Mouse (Mus musculus) midbrain, embryonic 13.5 days (tissue): Measurements from ENCODE around the gene Egfl7. TPM values are rescaled to one million over a fixed set of nuclear protein-coding genes. Genes with fewer than 3 reads are reported as not detected.

Experiments used
- ATAC-seq: fragments of 200-750 bp; cut with Nextera tagmentation; 2 replicates; pipeline ENCODE4 v1.8.0; 2017; ENCODE audit warnings: mild to moderate bottlenecking, moderate TSS enrichment, moderate library complexity
- H3K27ac ChIP-seq: fragments of 300-500 bp; sonication (generic); 2 replicates; pipeline ENCODE4 v1.5.1; 2015; ENCODE audit warnings: inconsistent platforms, mild to moderate bottlenecking, moderate library complexity
- H3K27me3 ChIP-seq: fragments of 300-500 bp; sonication (generic); 2 replicates; pipeline ENCODE4 v1.6.1; 2015; ENCODE audit warnings: mild to moderate bottlenecking, inconsistent platforms
- H3K36me3 ChIP-seq: fragments of 300-500 bp; sonication (generic); 2 replicates; pipeline ENCODE4 v1.6.1; 2015; ENCODE audit warnings: mild to moderate bottlenecking, inconsistent platforms
- H3K4me1 ChIP-seq: fragments of 300-500 bp; sonication (generic); replicated peaks from 2 replicates; pipeline ENCODE4 v1.6.1; 2015; ENCODE audit warnings: inconsistent platforms
- H3K4me2 ChIP-seq: fragments of 300-500 bp; sonication (generic); replicated peaks from 2 replicates; pipeline ENCODE4 v1.6.1; 2015; ENCODE audit warnings: moderate library complexity, mild to moderate bottlenecking, inconsistent platforms
- H3K4me3 ChIP-seq: fragments of 300-500 bp; sonication (generic); replicated peaks from 2 replicates; pipeline ENCODE4 v1.5.1; 2015; ENCODE audit warnings: mild to moderate bottlenecking, inconsistent platforms
- H3K9ac ChIP-seq: fragments of 300-500 bp; sonication (generic); replicated peaks from 2 replicates; pipeline ENCODE4 v1.6.1; 2015; ENCODE audit warnings: mild to moderate bottlenecking, inconsistent platforms
- H3K9me3 ChIP-seq: fragments of 300-500 bp; sonication (generic); 2 replicates; pipeline ENCODE4 v1.6.1; 2016; ENCODE audit warnings: mild to moderate bottlenecking, inconsistent platforms
- WGBS: fragments of 180-500 bp; shearing (Covaris S2); methylation state at CpG from one replicate; pipeline ENCODE4 v1.1.7; 2015; 5-methylcytosine and 5-hydroxymethylcytosine counted together
- polyA plus RNA-seq: library from polyadenylated mRNA; unstranded; fragments of >200 nt; fragmentation: Nextera tagmentation; extraction: Ambion mirVana; gene quantifications from 2 replicates; pipeline ENCODE4 v1.2.1, GENCODE M21; 2015

Egfl7 gene
- 44.9 and 55.9 TPM in 2 replicates for polyA plus RNA-seq

- no peak within 1 kb of the TSS for H3K4me3 ChIP-seq
- no peaks in the 10 kb centered on the region for H3K36me3 ChIP-seq
- H3K9me3 ChIP-seq = no peaks in the 10 kb centered on the region
- no peak within 1 kb of the TSS for H3K9ac ChIP-seq
- H3K4me2 ChIP-seq = no peak within 1 kb of the TSS
- WGBS = 95% methylated on average over 1 of the region's 1 CpGs
- no peak within 1 kb of the TSS for H3K27ac ChIP-seq
- H3K27me3 ChIP-seq = no peaks in the 10 kb centered on the region
- H3K4me1 ChIP-seq = 0 out of 2 replicates have a peak, but pooled peaks cover 6% of the 10 kb centered on the region
- no peak for ATAC-seq
Observed at GRCm38 (mm10) chr2:26579714-26580113, at the start of gene Egfl7. Gene Egfl7 (plus strand): TSS chr2:26580014.

- H3K9ac ChIP-seq = no peak overlapping the region
- peak overlapping the region; percentile 79 for H3K27ac ChIP-seq
- no peaks in the 10 kb centered on the region for H3K36me3 ChIP-seq
- WGBS = 70% methylated on average over 6 of the region's 6 CpGs
- ATAC-seq = no peak
- H3K4me2 ChIP-seq = no peak overlapping the region
- no peaks in the 10 kb centered on the region for H3K9me3 ChIP-seq
- H3K27me3 ChIP-seq = no peaks in the 10 kb centered on the region
- H3K4me3 ChIP-seq = no peak overlapping the region
- H3K4me1 ChIP-seq = peaks cover 45% of the 10 kb centered on the region
Observed at GRCm38 (mm10) chr2:26531829-26532228, 48.0 kb upstream of the Egfl7 start.

GRCm38 (mm10) chr2:26533249-26533648, 46.6 kb upstream of the Egfl7 start:
- WGBS = 24% methylated on average over 5 of the region's 5 CpGs
- no peaks in the 10 kb centered on the region for H3K9me3 ChIP-seq
- H3K27me3 ChIP-seq = no peaks in the 10 kb centered on the region
- H3K4me1 ChIP-seq = peaks cover 45% of the 10 kb centered on the region
- H3K36me3 ChIP-seq = no peaks in the 10 kb centered on the region
- H3K27ac ChIP-seq = peak overlapping the region; percentile 79
- no peak overlapping the region for H3K9ac ChIP-seq
- H3K4me3 ChIP-seq = no peak overlapping the region
- peak; percentile 59 for ATAC-seq
- H3K4me2 ChIP-seq = no peak overlapping the region

GRCm38 (mm10) chr2:26534161-26534560, 45.7 kb upstream of the Egfl7 start:
- Histone ChIP-seq H3K9ac (no peak overlapping the region), H3K36me3 (no peaks in the 10 kb centered on the region), H3K4me3 (no peak overlapping the region), H3K9me3 (no peaks in the 10 kb centered on the region), H3K27me3 (no peaks in the 10 kb centered on the region), H3K27ac (peak overlapping the region; percentile 79), H3K4me1 (peaks cover 45% of the 10 kb centered on the region), H3K4me2 (no peak overlapping the region)
- ATAC-seq = no peak
- 52% methylated on average over 3 of the region's 3 CpGs for WGBS

GRCm38 (mm10) chr2:26534616-26535015, 45.2 kb upstream of the Egfl7 start:
- Histone ChIP-seq H3K4me2 (no peak overlapping the region), H3K9ac (no peak overlapping the region), H3K4me1 (peaks cover 45% of the 10 kb centered on the region), H3K4me3 (no peak overlapping the region), H3K27ac (peak overlapping the region; percentile 79), H3K9me3 (no peaks in the 10 kb centered on the region), H3K27me3 (no peaks in the 10 kb centered on the region), H3K36me3 (no peaks in the 10 kb centered on the region)
- ATAC-seq = no peak
- 73% methylated on average over 2 of the region's 2 CpGs for WGBS

GRCm38 (mm10) chr2:26535517-26536045, 44.2 kb upstream of the Egfl7 start:
- 21% methylated on average over 4 of the region's 4 CpGs for WGBS
- no peaks in the 10 kb centered on the region for H3K9me3 ChIP-seq
- H3K27ac ChIP-seq = peak overlapping the region; percentile 79
- peaks cover 48% of the 10 kb centered on the region for H3K4me1 ChIP-seq
- no peak overlapping the region for H3K4me3 ChIP-seq
- H3K4me2 ChIP-seq = no peak overlapping the region
- no peaks in the 10 kb centered on the region for H3K27me3 ChIP-seq
- H3K9ac ChIP-seq = no peak overlapping the region
- peak; percentile 59 for ATAC-seq
- H3K36me3 ChIP-seq = no peaks in the 10 kb centered on the region

- H3K27me3 ChIP-seq = no peaks in the 10 kb centered on the region
- no peak overlapping the region for H3K27ac ChIP-seq
- no peaks in the 10 kb centered on the region for H3K9me3 ChIP-seq
- no peak overlapping the region for H3K9ac ChIP-seq
- no peak overlapping the region for H3K4me2 ChIP-seq
- 78% methylated on average over 2 of the region's 2 CpGs for WGBS
- no peak for ATAC-seq
- H3K4me3 ChIP-seq = no peak overlapping the region
- H3K36me3 ChIP-seq = no peaks in the 10 kb centered on the region
- H3K4me1 ChIP-seq = peaks cover 35% of the 10 kb centered on the region
Observed at GRCm38 (mm10) chr2:26539516-26539915, 40.3 kb upstream of the Egfl7 start.

- Histone ChIP-seq H3K4me1 (peaks cover 23% of the 10 kb centered on the region), H3K4me2 (no peak overlapping the region), H3K27me3 (no peaks in the 10 kb centered on the region), H3K36me3 (no peaks in the 10 kb centered on the region), H3K4me3 (no peak overlapping the region), H3K27ac (0 out of 2 replicates have a peak overlapping the region, but pooled peaks have one; percentile 15), H3K9ac (no peak overlapping the region; the same call in 1 of the 2 replicates), H3K9me3 (no peaks in the 10 kb centered on the region)
- 23% methylated on average over 7 of the region's 7 CpGs for WGBS
- no peak for ATAC-seq
Observed at GRCm38 (mm10) chr2:26540721-26541120, 39.1 kb upstream of the Egfl7 start.

GRCm38 (mm10) chr2:26541258-26541910, 38.4 kb upstream of the Egfl7 start:
- Histone ChIP-seq H3K27me3 (no peaks in the 10 kb centered on the region), H3K9ac (no peak overlapping the region), H3K4me3 (no peak overlapping the region), H3K27ac (peak overlapping the region; percentile 15; the same call in 1 of the 2 replicates), H3K4me1 (peaks cover 17% of the 10 kb centered on the region), H3K4me2 (no peak overlapping the region), H3K36me3 (no peaks in the 10 kb centered on the region), H3K9me3 (no peaks in the 10 kb centered on the region)
- WGBS = 30% methylated on average over 9 of the region's 9 CpGs
- peak; percentile 49 for ATAC-seq

- H3K36me3 ChIP-seq = no peaks in the 10 kb centered on the region
- 79% methylated on average over 4 of the region's 4 CpGs for WGBS
- ATAC-seq = no peak
- no peak overlapping the region for H3K4me3 ChIP-seq
- no peak overlapping the region for H3K9ac ChIP-seq
- peaks cover 28% of the 10 kb centered on the region for H3K4me1 ChIP-seq
- no peaks in the 10 kb centered on the region for H3K9me3 ChIP-seq
- no peak overlapping the region for H3K27ac ChIP-seq
- no peak overlapping the region for H3K4me2 ChIP-seq
- no peaks in the 10 kb centered on the region for H3K27me3 ChIP-seq
Observed at GRCm38 (mm10) chr2:26543155-26543554, 36.7 kb upstream of the Egfl7 start.

GRCm38 (mm10) chr2:26543768-26544167, 36.0 kb upstream of the Egfl7 start:
- no peak overlapping the region for H3K4me2 ChIP-seq
- no peak overlapping the region for H3K4me3 ChIP-seq
- no peak for ATAC-seq
- whole genome bisulfite sequencing = 87% methylated on average over 8 of the region's 8 CpGs
- H3K27me3 ChIP-seq = no peaks in the 10 kb centered on the region
- no peaks in the 10 kb centered on the region for H3K9me3 ChIP-seq
- H3K9ac ChIP-seq = no peak overlapping the region
- no peaks in the 10 kb centered on the region for H3K36me3 ChIP-seq
- no peak overlapping the region for H3K27ac ChIP-seq
- H3K4me1 ChIP-seq = peaks cover 28% of the 10 kb centered on the region

- WGBS = 73% methylated on average over 3 of the region's 3 CpGs
- H3K4me1 ChIP-seq = peaks cover 28% of the 10 kb centered on the region
- no peak overlapping the region for H3K4me2 ChIP-seq
- no peak overlapping the region for H3K9ac ChIP-seq
- no peak overlapping the region for H3K27ac ChIP-seq
- H3K27me3 ChIP-seq = no peaks in the 10 kb centered on the region
- no peaks in the 10 kb centered on the region for H3K36me3 ChIP-seq
- no peak for ATAC-seq
- H3K4me3 ChIP-seq = no peak overlapping the region
- H3K9me3 ChIP-seq = no peaks in the 10 kb centered on the region
Observed at GRCm38 (mm10) chr2:26544265-26544664, 35.5 kb upstream of the Egfl7 start.
